Mouse (Mus musculus): Measurements from ENCODE around the gene Cpt1b.

DNA sequence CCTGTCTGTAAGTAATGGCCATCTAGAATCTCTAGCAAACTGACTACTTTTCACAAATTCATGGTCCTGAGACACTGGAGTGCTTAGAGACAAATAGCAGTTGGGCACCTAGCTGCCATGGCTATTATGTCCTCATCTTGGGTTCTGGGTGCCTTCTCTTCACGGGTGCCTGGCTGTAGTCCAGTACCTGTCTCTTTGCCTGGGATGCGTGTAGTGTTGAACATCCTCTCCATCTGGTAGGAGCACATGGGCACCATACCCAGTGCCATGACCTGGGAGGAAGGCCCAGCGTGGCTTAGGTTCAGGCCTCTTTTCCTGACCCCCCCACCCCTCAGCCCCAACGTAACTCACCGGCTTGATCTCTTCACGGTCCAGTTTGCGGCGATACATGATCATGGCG is 3.7 kb downstream of the Cpt1b start:
- TF ChIP-seq CTCF (conservative IDR thresholded peaks at IDR 0.05; ENCODE audit: low read length), result no peak
- no peak for TF ChIP-seq POU5F1 (IDR thresholded peaks at IDR 0.05; ENCODE audit: borderline replicate concordance, low read length)

All from E14TG2a.4 (cell line).